Mouse (Mus musculus) cerebellum, adult 18-20 months (tissue): ENCODE measurements at regions not wholly inside any gene's neighbourhood (a gene's known extent, or its start where the extent isn't known, plus 50 kb on each side); places are given as distances from the start of the nearest gene placed in this dataset.

Experiments
- DNase-seq, 2 experiments: peaks; one replicate each; pipeline ENCODE4 v3.0.0; 2021

GRCm38 (mm10) chr2:158909086-158909485 lies 114.5 kb downstream of the Dhx35 start:
- no peak for DNase-seq

- no peak for DNase-seq
These were observed 115.7 kb downstream of the Dhx35 start for GRCm38 (mm10) chr2:158910325-158910724.

GRCm38 (mm10) chr2:158911191-158911590 lies 116.6 kb downstream of the Dhx35 start:
- DNase-seq: no peak

- peak; percentile 13 to 37 for DNase-seq
These were observed 118.1 kb downstream of the Dhx35 start for GRCm38 (mm10) chr2:158912631-158913258.

GRCm38 (mm10) chr2:158917398-158917797 lies 122.8 kb downstream of the Dhx35 start:
- no peak for DNase-seq

GRCm38 (mm10) chr2:158918312-158918711 lies 123.7 kb downstream of the Dhx35 start:
- DNase-seq: no peak

GRCm38 (mm10) chr2:158921342-158922255 lies 127.0 kb downstream of the Dhx35 start:
- DNase-seq: no peak

GRCm38 (mm10) chr2:158922766-158923165 lies 128.2 kb downstream of the Dhx35 start:
- DNase-seq: no peak

- DNase-seq: no peak
These were observed 134.9 kb downstream of the Dhx35 start for GRCm38 (mm10) chr2:158929507-158929906.

- no peak for DNase-seq
These were observed 143.4 kb downstream of the Dhx35 start for GRCm38 (mm10) chr2:158937948-158938565.

- no peak for DNase-seq
These were observed 154.8 kb downstream of the Dhx35 start for GRCm38 (mm10) chr2:158949418-158949817.

- no peak for DNase-seq
These were observed 156.5 kb downstream of the Dhx35 start for GRCm38 (mm10) chr2:158951061-158951460.

GRCm38 (mm10) chr2:158956888-158957287 lies 162.3 kb downstream of the Dhx35 start:
- DNase-seq: no peak

GRCm38 (mm10) chr2:158965003-158965665 lies 170.5 kb downstream of the Dhx35 start:
- peak; percentile 6 to 16 for DNase-seq

GRCm38 (mm10) chr2:158972178-158972577 lies 177.6 kb downstream of the Dhx35 start:
- DNase-seq: no peak

- no peak for DNase-seq
These were observed 191.0 kb downstream of the Dhx35 start for GRCm38 (mm10) chr2:158985529-158986148.

- no peak for DNase-seq
These were observed 208.0 kb downstream of the Dhx35 start for GRCm38 (mm10) chr2:159002481-159003186.

GRCm38 (mm10) chr2:159003187-159003497 lies 208.5 kb downstream of the Dhx35 start:
- no peak for DNase-seq

- DNase-seq: no peak
These were observed 209.8 kb downstream of the Dhx35 start for GRCm38 (mm10) chr2:159004417-159004816.

GRCm38 (mm10) chr2:159012725-159013124 lies 218.1 kb downstream of the Dhx35 start:
- DNase-seq: no peak

GRCm38 (mm10) chr2:159014553-159014952 lies 219.9 kb downstream of the Dhx35 start:
- no peak for DNase-seq

GRCm38 (mm10) chr2:159019921-159020534 lies 225.4 kb downstream of the Dhx35 start:
- DNase-seq: no peak
